Mouse (Mus musculus) R1 (cell line): ENCODE measurements around the gene Tifa.

Experiments
- DNase-seq: peaks from one replicate; pipeline ENCODE4 v3.0.0-alpha.2; 2018; ENCODE audit warnings: low read depth, low spot score

The Tifa gene

DNA sequence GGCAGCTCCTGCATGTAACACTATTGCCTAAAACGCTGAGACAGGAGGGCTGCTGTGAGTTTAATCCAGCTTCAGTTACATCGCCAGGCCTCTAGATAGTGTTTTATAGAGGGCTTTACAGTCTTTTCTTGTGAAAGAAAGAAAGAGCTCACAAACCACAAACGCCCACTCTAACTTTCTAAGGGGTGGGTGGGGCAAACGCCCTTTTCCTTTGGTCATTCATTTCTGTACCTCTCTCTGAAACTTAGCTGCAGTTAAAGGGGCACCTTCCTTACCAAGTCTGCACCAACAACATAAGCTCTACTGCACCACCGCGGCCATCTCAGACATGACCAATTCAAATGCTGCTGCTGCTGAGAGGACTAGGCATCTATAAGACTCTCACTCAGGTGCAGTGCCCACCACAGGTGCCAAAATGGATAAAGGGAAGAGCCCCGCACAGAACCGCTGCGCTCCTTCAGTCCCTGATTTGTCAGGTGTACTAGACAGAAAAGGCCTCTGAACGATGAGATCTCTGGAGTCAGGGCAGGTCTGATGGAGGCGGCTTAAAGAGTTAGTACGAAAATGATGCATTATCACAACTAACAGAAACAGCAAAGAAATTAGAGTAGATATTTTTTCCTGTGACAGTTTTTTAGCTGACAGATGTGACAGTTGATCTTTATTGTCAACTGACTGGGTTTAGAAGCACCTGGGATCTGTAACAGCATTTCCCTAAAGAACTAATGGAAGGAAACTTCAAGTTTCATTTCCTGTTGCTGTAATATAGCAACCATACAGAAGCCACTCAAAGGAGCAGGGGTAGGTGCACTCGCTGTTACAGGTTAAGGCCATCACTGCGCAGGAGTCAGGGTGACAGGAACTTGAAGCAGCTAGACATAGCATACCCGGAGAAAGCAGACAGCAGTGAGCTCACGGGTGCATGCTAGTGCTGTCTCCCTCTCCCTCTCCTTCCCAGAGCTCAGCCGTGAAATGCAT is 34.6 kb downstream of the Tifa start:
- DNase-seq = no peak

DNA sequence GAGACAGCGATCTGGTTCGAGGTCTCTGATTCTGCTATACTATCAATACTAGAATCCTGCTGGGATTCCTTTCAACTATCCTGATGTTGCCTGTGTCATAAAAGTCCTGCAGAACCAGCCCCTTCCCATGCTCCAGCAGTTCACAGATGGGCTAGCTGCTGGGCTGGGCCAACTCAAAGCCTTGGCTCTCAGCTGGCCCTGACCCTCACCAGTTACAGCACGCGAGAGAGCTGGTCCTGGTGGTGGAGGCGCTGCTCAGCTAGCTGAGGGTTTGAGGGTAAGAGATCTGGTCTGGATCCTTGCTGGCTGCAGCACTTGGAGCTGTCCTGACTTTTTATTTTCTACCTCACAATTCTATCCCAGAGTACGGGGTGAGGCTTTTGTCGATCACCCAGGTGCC is 36.9 kb downstream of the Tifa start:
- no peak for DNase-seq

GRCm38 (mm10) chr3:127827123-127827522 is 37.5 kb downstream of the Tifa start:
- DNase-seq = no peak

- DNase-seq = no peak
Observed at GRCm38 (mm10) chr3:127830183-127830582, 40.6 kb downstream of the Tifa start.

DNA sequence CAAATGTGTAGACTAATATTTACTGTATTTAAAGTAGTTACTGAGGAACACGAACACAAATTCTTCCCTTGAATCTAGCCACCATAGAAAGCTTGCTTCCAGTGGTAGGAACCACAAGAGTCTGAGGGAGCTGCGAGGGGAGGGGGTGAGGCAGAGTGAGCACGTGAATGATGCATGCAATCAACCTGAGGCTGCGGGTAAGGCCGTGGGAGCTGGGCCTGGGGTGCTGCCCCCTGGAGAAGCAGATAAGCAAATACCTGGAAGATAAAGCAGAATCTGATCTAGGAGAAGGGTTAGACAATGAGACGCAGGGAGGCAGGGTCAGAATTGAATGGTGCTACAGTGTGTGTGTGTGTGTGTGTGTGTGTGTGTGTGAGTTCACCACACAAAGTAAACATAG is 41.5 kb downstream of the Tifa start:
- DNase-seq = no peak

- no peak for DNase-seq
Observed at GRCm38 (mm10) chr3:127834040-127834439, 44.4 kb downstream of the Tifa start.

- DNase-seq = no peak
Observed at GRCm38 (mm10) chr3:127835594-127835993, 46.0 kb downstream of the Tifa start.

DNA sequence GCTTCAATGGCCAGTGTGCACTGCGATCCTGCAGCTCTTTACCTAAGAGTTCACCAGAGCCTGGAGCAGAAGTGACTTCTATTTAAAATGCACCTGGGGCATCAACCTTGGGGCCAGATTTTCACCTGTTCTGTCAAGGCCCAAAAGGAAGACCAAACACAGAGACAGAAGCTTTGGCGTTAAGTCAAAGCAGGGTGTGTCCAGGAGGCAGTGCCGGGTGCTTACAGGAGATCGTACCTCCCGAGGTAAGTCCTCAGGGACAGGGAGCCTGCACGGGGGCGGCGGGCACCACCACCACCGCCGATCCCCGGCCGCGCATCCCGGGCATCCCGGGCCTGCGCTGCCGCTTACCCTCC is 47.2 kb downstream of the Tifa start:
- peak; percentile 68 for DNase-seq

- peak; percentile 95 for DNase-seq
Observed at GRCm38 (mm10) chr3:127837154-127837865, 47.7 kb downstream of the Tifa start, which contains the start of gene Ap1ar. Gene Ap1ar (minus strand): TSS chr3:127837523.

GRCm38 (mm10) chr3:127837972-127838644 is 48.5 kb downstream of the Tifa start:
- DNase-seq = no peak

DNA sequence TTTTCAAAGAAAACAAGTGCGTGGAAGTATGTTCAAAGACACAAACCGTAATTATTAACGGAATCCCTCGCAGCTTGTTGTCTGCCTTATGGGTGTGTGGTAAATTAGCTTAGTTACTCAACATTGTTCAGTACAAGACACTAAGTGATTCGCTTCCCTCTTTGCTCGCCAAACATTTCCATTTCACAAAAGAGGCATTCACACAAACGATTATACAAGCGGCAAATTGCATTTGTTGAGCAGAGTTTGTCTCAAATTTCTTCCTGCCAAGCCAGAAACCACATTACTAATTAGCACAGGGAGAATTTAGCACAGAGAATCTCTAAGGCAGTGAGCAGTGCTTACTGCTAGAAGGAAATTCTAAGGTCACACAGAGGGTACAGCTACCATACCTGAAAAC is 52.3 kb downstream of the Tifa start:
- DNase-seq = no peak

- no peak for DNase-seq
Observed at GRCm38 (mm10) chr3:127843324-127843940, 53.8 kb downstream of the Tifa start.

GRCm38 (mm10) chr3:127843941-127844327 is 54.3 kb downstream of the Tifa start:
- DNase-seq = no peak

- no peak for DNase-seq
Observed at GRCm38 (mm10) chr3:127848088-127848808, 58.6 kb downstream of the Tifa start.

DNA sequence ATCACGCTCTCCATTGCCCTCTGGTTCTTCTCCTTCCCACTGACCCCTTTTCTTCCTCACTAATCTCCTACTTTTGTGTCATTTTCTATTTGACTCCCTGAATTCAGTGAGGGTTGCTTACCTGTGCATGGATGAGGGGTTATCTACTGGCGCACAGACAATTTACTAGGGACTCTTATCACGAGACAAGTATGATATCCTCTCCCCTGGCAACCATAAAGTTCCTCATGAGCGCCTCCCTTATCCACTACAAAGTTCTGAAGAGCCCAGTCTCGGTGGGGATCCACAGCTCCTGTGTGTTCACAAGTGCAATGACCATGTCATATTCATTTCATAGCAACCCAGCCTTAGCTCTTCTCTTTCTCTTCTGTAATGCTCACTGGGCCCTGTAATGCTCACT is 60.3 kb downstream of the Tifa start:
- no peak for DNase-seq

DNA sequence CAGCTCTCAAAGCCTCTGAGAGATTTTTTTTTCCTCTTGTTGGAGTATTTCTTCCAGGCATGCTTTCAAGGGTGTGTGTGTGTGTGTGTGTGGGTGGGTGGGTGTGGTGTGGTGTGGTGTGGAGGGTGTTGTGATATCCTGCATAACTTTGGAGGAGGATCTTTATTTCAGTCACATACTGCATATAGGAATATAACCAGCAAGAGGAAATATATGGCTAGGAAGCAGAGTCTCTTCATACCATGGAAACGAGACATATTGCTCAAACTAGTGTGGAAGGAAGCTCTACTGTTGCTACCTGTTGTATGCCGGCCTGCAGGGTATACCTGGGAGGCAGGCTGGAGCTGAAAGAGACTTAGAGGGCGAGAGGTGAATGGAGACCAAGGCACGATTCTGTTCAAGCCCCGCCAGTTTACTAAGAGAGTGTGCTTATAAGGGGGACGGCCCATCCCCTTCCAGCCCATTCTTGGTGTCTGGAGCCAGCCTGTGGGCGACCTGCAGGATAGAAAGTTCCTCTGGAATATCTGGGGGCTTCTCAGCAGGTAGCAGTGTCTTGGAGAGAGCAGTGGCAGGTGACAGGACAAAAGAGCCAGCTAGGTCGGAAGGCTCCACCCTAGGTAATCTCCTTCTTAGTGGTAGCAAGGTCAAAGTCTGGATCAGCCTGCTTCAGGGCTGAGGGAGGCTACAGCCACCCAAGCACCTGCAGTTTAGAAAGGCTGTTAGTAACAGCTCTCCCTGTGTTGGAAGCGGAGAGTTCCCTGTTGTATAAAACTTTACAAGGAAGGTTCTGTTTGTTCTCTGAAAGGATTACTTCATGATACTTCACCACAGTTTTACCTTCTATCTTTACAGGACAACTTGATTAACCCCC is 61.4 kb downstream of the Tifa start:
- no peak for DNase-seq

DNA sequence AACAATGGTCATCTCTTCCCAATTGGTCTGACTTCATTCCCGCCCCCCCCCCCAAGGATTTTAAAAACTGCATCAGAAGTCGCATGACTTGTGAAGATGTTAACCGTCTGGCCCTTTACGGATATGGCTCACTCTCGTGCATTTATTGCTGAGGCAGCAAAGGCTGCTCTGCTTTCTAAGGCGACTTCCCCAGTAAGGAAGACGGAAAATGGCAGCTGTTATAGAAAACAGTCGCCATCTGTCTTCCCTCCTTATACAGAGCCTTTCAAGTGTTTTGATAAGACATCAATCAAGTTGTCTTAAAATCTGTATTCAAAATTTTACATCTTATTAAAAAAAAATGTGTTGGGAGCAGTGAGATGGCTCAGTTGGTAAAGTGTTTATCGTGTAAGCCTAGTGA is 63.1 kb downstream of the Tifa start:
- DNase-seq = no peak

DNA sequence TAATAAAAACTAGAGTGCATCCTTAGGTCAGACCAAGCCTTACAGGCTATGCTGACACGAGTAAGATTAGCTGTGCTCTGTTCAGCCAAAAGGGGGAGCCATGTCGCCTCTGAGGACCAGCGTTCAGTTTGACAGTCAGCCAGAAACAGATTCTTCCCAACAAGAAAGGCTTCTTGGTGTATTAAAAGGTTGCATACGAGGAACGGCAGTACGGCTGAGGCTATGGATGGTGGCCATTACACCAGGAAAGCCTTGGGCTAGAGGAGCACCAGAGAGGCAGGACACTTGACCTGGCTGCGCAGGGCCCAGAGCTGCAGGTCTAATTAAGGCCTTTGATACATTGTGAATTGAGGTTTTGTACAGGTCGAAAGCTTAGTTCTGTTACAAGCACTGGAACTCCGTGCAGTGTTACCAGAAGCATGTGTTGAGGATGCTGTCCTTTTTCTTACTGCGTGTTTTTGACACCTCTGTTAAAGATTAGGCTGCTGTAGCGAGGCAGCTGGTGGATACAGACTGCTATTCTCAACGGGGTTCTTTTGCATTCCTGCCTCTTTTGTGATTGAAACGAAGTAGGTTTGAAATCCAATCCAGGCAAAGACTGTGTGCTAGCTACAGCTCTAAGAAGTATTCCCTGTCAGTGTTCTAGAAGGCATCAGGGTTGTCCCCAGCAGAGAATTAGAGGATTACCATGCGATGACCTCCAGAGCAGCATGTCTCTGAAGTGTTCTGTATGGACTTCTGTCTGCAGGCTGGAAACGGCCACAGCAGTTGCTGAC is 64.0 kb downstream of the Tifa start:
- DNase-seq = peak; percentile 64

GRCm38 (mm10) chr3:127861340-127861739 is 71.7 kb downstream of the Tifa start:
- no peak for DNase-seq
